Mouse (Mus musculus) MEL (cell line): ENCODE measurements at regions not wholly inside any gene's neighbourhood (a gene's known extent, or its start where the extent isn't known, plus 50 kb on each side); places are given as distances from the start of the nearest gene placed in this dataset.

Source experiments
- DNase-seq: peaks from one replicate; pipeline ENCODE4 v3.0.0; 2011; ENCODE audit warnings: low read depth, low spot score
- H3K27ac ChIP-seq: 2 replicates; pipeline ENCODE4 v1.5.1; 2012; ENCODE audit warnings: low read depth, mild to moderate bottlenecking, control low read depth, low read length, moderate library complexity; ENCODE audit not compliant: control insufficient read depth
- H3K27me3 ChIP-seq, 2 experiments: fragments of 150-350 bp in 1 of 2; sonication (generic) in 1 of 2; 2 replicates each; pipeline ENCODE4 v1.6.1; 2012; ENCODE audit warnings: low read length in 2 of 2, mild to moderate bottlenecking in 2 of 2, improper control_type of control experiment in 1 of 2, moderate library complexity in 1 of 2; ENCODE audit not compliant: insufficient read depth in 2 of 2, control insufficient read depth in 1 of 2
- H3K36me3 ChIP-seq, 2 experiments: 2 replicates each; pipeline ENCODE4 v1.6.1; 2012 to 2014; ENCODE audit warnings: low read length in 2 of 2, improper control_type of control experiment in 1 of 2, inconsistent platforms in 1 of 2, mild to moderate bottlenecking in 1 of 2; ENCODE audit not compliant: insufficient read depth in 2 of 2, control insufficient read depth in 1 of 2
- H3K4me1 ChIP-seq, 2 experiments: fragments of 150-350 bp in 1 of 2; sonication (generic) in 1 of 2; 2 replicates each; pipeline ENCODE4 v1.6.1; 2012; ENCODE audit warnings: low read length in 2 of 2, improper control_type of control experiment in 1 of 2, mild to moderate bottlenecking in 1 of 2; ENCODE audit not compliant: insufficient read depth in 2 of 2, control insufficient read depth in 1 of 2
- H3K4me3 ChIP-seq, 2 experiments: fragments of 150-350 bp in 1 of 2; sonication (generic) in 1 of 2; 2 replicates each; pipeline ENCODE4 v1.5.1; 2012; ENCODE audit warnings: low read depth in 2 of 2, low read length in 2 of 2, mild to moderate bottlenecking in 2 of 2, moderate library complexity in 2 of 2, control low read depth in 1 of 2, improper control_type of control experiment in 1 of 2; ENCODE audit not compliant: control insufficient read depth in 1 of 2, insufficient read depth in 1 of 2
- H3K79me2 ChIP-seq: 2 replicates; pipeline ENCODE4 v1.6.1; 2012; ENCODE audit warnings: mild to moderate bottlenecking, low read length, moderate library complexity; ENCODE audit not compliant: control insufficient read depth, poor library complexity, insufficient read depth
- H3K9ac ChIP-seq: 2 replicates; pipeline ENCODE4 v1.6.1; 2012; ENCODE audit warnings: low read depth, mild to moderate bottlenecking, control low read depth, low read length, moderate library complexity; ENCODE audit not compliant: control insufficient read depth, poor library complexity, severe bottlenecking
- H3K9me3 ChIP-seq: fragments of 150-350 bp; sonication (generic); replicated peaks from 2 replicates; pipeline ENCODE4 v1.6.1; 2012; ENCODE audit warnings: mild to moderate bottlenecking, low read length, improper control_type of control experiment, moderate library complexity; ENCODE audit not compliant: insufficient read depth
- BHLHE40 ChIP-seq: IDR thresholded peaks from 2 replicates; pipeline ENCODE4 v1.6.1; 2012; ENCODE audit warnings: low read depth, mild to moderate bottlenecking, inconsistent platforms, low read length, improper control_type of control experiment, borderline replicate concordance
- CHD1 ChIP-seq: IDR thresholded peaks from 2 replicates; pipeline ENCODE4 v1.6.1; 2012; ENCODE audit warnings: low read depth, mild to moderate bottlenecking, inconsistent platforms, low read length, improper control_type of control experiment
- CTCF ChIP-seq, 3 experiments: IDR thresholded peaks in 2 of 3; conservative IDR thresholded peaks in 1 of 3; 2 replicates each; pipeline ENCODE4 v1.5.1; 2011 to 2012; ENCODE audit warnings: low read length in 3 of 3, low read depth in 2 of 3, mild to moderate bottlenecking in 2 of 3, improper control_type of control experiment in 1 of 3, inconsistent platforms in 1 of 3, mixed read lengths in 1 of 3, moderate library complexity in 1 of 3; ENCODE audit not compliant: control insufficient read depth in 1 of 3, insufficient read depth in 1 of 3, poor library complexity in 1 of 3, severe bottlenecking in 1 of 3
- E2F4 ChIP-seq: IDR thresholded peaks from 2 replicates; pipeline ENCODE4 v1.6.1; 2011; ENCODE audit warnings: low read depth, low read length, improper control_type of control experiment, borderline replicate concordance
- ELF1 ChIP-seq: IDR thresholded peaks from 2 replicates; pipeline ENCODE4 v1.6.1; 2014; ENCODE audit warnings: low read depth, mild to moderate bottlenecking, inconsistent platforms, low read length, improper control_type of control experiment, moderate library complexity
- GABPA ChIP-seq: IDR thresholded peaks from 2 replicates; pipeline ENCODE4 v1.6.1; 2012; ENCODE audit warnings: low read depth, mild to moderate bottlenecking, inconsistent platforms, low read length, improper control_type of control experiment, moderate library complexity
- JUND ChIP-seq: IDR thresholded peaks from 2 replicates; pipeline ENCODE4 v1.6.1; 2011; ENCODE audit warnings: low read depth, mild to moderate bottlenecking, improper control_type of control experiment, low read length
- KAT2A ChIP-seq: conservative IDR thresholded peaks from 2 replicates; pipeline ENCODE4 v1.6.1; 2012; ENCODE audit warnings: low read depth, low read length, improper control_type of control experiment, inconsistent platforms
- MAFK ChIP-seq: IDR thresholded peaks from 2 replicates; pipeline ENCODE4 v1.6.1; 2011; ENCODE audit warnings: low read depth, mild to moderate bottlenecking, low read length, improper control_type of control experiment, borderline replicate concordance
- MAX ChIP-seq: IDR thresholded peaks from 2 replicates; pipeline ENCODE4 v1.6.1; 2011; ENCODE audit warnings: low read length, improper control_type of control experiment
- MEF2A ChIP-seq: IDR thresholded peaks from 2 replicates; pipeline ENCODE4 v1.6.1; 2014; ENCODE audit warnings: low read depth, mild to moderate bottlenecking, inconsistent platforms, low read length, improper control_type of control experiment; ENCODE audit not compliant: poor library complexity, insufficient replicate concordance, severe bottlenecking; ENCODE audit errors: extremely low read depth
- MXI1 ChIP-seq: IDR thresholded peaks from 2 replicates; pipeline ENCODE4 v1.6.1; 2011; ENCODE audit warnings: mild to moderate bottlenecking, low read depth, low read length, improper control_type of control experiment
- MYB ChIP-seq: IDR thresholded peaks from 2 replicates; pipeline ENCODE4 v1.6.1; 2011; ENCODE audit warnings: mild to moderate bottlenecking, low read depth, low read length, improper control_type of control experiment
- NELFE ChIP-seq: IDR thresholded peaks from 2 replicates; pipeline ENCODE4 v1.6.1; 2011; ENCODE audit warnings: low read depth, low read length, improper control_type of control experiment
- POLR2A ChIP-seq, 2 experiments: IDR thresholded peaks; 2 replicates each; pipeline ENCODE4 v1.6.1; 2011 to 2012; ENCODE audit warnings: low read length in 2 of 2, mild to moderate bottlenecking in 2 of 2, control low read depth in 1 of 2, improper control_type of control experiment in 1 of 2, low read depth in 1 of 2, moderate library complexity in 1 of 2; ENCODE audit not compliant: control insufficient read depth in 1 of 2, insufficient read depth in 1 of 2, poor library complexity in 1 of 2
- POLR2AphosphoS5 ChIP-seq: IDR thresholded peaks from 2 replicates; pipeline ENCODE4 v1.6.1; 2012; ENCODE audit warnings: low read depth, borderline replicate concordance, mild to moderate bottlenecking, inconsistent platforms, low read length, moderate library complexity, mixed read lengths
- RCOR1 ChIP-seq: IDR thresholded peaks from 2 replicates; pipeline ENCODE4 v1.6.1; 2012; ENCODE audit warnings: low read depth, mild to moderate bottlenecking, inconsistent platforms, low read length, improper control_type of control experiment
- SIN3A ChIP-seq: IDR thresholded peaks from 2 replicates; pipeline ENCODE4 v1.6.1; 2012; ENCODE audit warnings: low read length, improper control_type of control experiment, inconsistent platforms
- SMC3 ChIP-seq: IDR thresholded peaks from 2 replicates; pipeline ENCODE4 v1.6.1; 2011; ENCODE audit warnings: low read depth, low read length, improper control_type of control experiment
- TAL1 ChIP-seq: IDR thresholded peaks from 2 replicates; pipeline ENCODE4 v1.6.1; 2012; ENCODE audit warnings: mild to moderate bottlenecking, inconsistent platforms, low read length, moderate library complexity, mixed read lengths
- TBP ChIP-seq: IDR thresholded peaks from 2 replicates; pipeline ENCODE4 v1.8.0; 2011; ENCODE audit warnings: low read depth, low read length, improper control_type of control experiment
- TCF12 ChIP-seq: IDR thresholded peaks from 2 replicates; pipeline ENCODE4 v1.6.1; 2014; ENCODE audit warnings: low read depth, mild to moderate bottlenecking, inconsistent platforms, low read length, improper control_type of control experiment, moderate library complexity
- UBTF ChIP-seq: IDR thresholded peaks from 2 replicates; pipeline ENCODE4 v1.6.1; 2012; ENCODE audit warnings: low read depth, mild to moderate bottlenecking, inconsistent platforms, low read length, improper control_type of control experiment, moderate library complexity, borderline replicate concordance; ENCODE audit not compliant: insufficient read depth
- USF2 ChIP-seq, 2 experiments: IDR thresholded peaks; 2 replicates each; pipeline ENCODE4 v1.6.1; 2011 to 2012; ENCODE audit warnings: improper control_type of control experiment in 2 of 2, low read length in 2 of 2, borderline replicate concordance in 1 of 2, inconsistent platforms in 1 of 2, low read depth in 1 of 2, mild to moderate bottlenecking in 1 of 2; ENCODE audit not compliant: insufficient read depth in 1 of 2
- ZKSCAN1 ChIP-seq: IDR thresholded peaks from 2 replicates; pipeline ENCODE4 v1.6.1; 2012; ENCODE audit warnings: low read depth, mild to moderate bottlenecking, inconsistent platforms, low read length, improper control_type of control experiment, moderate library complexity
- ZMIZ1 ChIP-seq: IDR thresholded peaks from 2 replicates; pipeline ENCODE4 v1.6.1; 2012; ENCODE audit warnings: low read depth, mild to moderate bottlenecking, inconsistent platforms, low read length, improper control_type of control experiment, moderate library complexity
- ZNF384 ChIP-seq: IDR thresholded peaks from 2 replicates; pipeline ENCODE4 v1.6.1; 2012; ENCODE audit warnings: low read depth, mild to moderate bottlenecking, inconsistent platforms, low read length, improper control_type of control experiment

- H3K36me3 ChIP-seq = no peaks in the 10 kb centered on the region
- H3K9me3 ChIP-seq = no peaks in the 10 kb centered on the region
- no peak for DNase-seq
- no peak overlapping the region for H3K27ac ChIP-seq
- no peak overlapping the region for H3K4me3 ChIP-seq
- H3K4me1 ChIP-seq = no peaks in the 10 kb centered on the region
- no peaks in the 10 kb centered on the region for H3K27me3 ChIP-seq
- H3K9ac ChIP-seq = no peak overlapping the region
- TF ChIP-seq MXI1 = no peak
- no peak for TF ChIP-seq ZMIZ1
- TF ChIP-seq ZKSCAN1 = no peak
- TF ChIP-seq ZNF384 = no peak
- TF ChIP-seq RCOR1 = no peak
- TF ChIP-seq SMC3 = no peak
- no peak for TF ChIP-seq MEF2A
- no peak for TF ChIP-seq CTCF (IDR thresholded peaks at IDR 0.05 in 2 of 3, conservative IDR thresholded peaks at IDR 0.05 in 1 of 3; ENCODE audit: control insufficient read depth in 1 of 3, insufficient read depth in 1 of 3, low read depth in 2 of 3, low read length in 3 of 3, poor library complexity in 1 of 3, severe bottlenecking in 1 of 3)
- no peak for TF ChIP-seq TBP
- no peak for TF ChIP-seq JUND
- TF ChIP-seq POLR2AphosphoS5 = no peak
- TF ChIP-seq TCF12 = no peak
- TF ChIP-seq MAFK = no peak
- H3K79me2 ChIP-seq = no peaks in the 10 kb centered on the region
Measured at GRCm38 (mm10) chr12:10618319-10618718, 227.7 kb downstream of the Rdh14 start.

- DNase-seq = no peak
- no peaks in the 10 kb centered on the region for H3K36me3 ChIP-seq
- H3K9ac ChIP-seq = no peak overlapping the region
- TF ChIP-seq MAFK (no peak), ZKSCAN1 (no peak), JUND (no peak), CHD1 (no peak), BHLHE40 (no peak), SMC3 (no peak), POLR2A (IDR thresholded peaks at IDR 0.05; ENCODE audit: control insufficient read depth in 1 of 2, insufficient read depth in 1 of 2, low read depth in 1 of 2, low read length in 2 of 2, poor library complexity in 1 of 2) (no peak), E2F4 (no peak), NELFE (no peak), MYB (no peak), UBTF (no peak), SIN3A (no peak), MEF2A (no peak), ELF1 (no peak), MAX (no peak), CTCF (IDR thresholded peaks at IDR 0.05 in 2 of 3, conservative IDR thresholded peaks at IDR 0.05 in 1 of 3; ENCODE audit: control insufficient read depth in 1 of 3, insufficient read depth in 1 of 3, low read depth in 2 of 3, low read length in 3 of 3, poor library complexity in 1 of 3, severe bottlenecking in 1 of 3) (no peak), USF2 (IDR thresholded peaks at IDR 0.05; ENCODE audit: borderline replicate concordance in 1 of 2, insufficient read depth in 1 of 2, low read depth in 1 of 2, low read length in 2 of 2) (no peak), GABPA (no peak), TAL1 (no peak), KAT2A (no peak)
- no peaks in the 10 kb centered on the region for H3K27me3 ChIP-seq
- no peaks in the 10 kb centered on the region for H3K4me1 ChIP-seq
- H3K9me3 ChIP-seq = no peaks in the 10 kb centered on the region
- no peak overlapping the region for H3K27ac ChIP-seq
- no peak overlapping the region for H3K4me3 ChIP-seq
- H3K79me2 ChIP-seq = no peaks in the 10 kb centered on the region
Measured at GRCm38 (mm10) chr12:10620541-10620940, 230.0 kb downstream of the Rdh14 start.
